Mouse (Mus musculus) liver, postnatal 0 days (tissue): ENCODE data around the gene Epha1. TPM values are rescaled to one million over a fixed set of nuclear protein-coding genes. Genes with fewer than 3 reads are reported as not detected.

Experiments
- ATAC-seq: fragments of 200-750 bp; cut with Nextera tagmentation; 2 replicates; pipeline ENCODE4 v1.8.0; 2017; ENCODE audit warnings: mild to moderate bottlenecking, moderate library complexity
- DNase-seq: peaks from one replicate; pipeline ENCODE4 v3.0.0-alpha.2; 2016
- H3K27ac ChIP-seq: fragments of 300-500 bp; sonication (generic); 2 replicates; pipeline ENCODE4 v1.5.1; 2014; ENCODE audit warnings: antibody characterized with exemption, moderate library complexity, mild to moderate bottlenecking, low read depth
- H3K27me3 ChIP-seq: fragments of 300-500 bp; sonication (generic); 2 replicates; pipeline ENCODE4 v1.6.1; 2014; ENCODE audit warnings: low read length, control low read depth, mixed read lengths; ENCODE audit not compliant: insufficient read depth
- H3K36me3 ChIP-seq: fragments of 300-500 bp; sonication (generic); replicated peaks from 2 replicates; pipeline ENCODE4 v1.6.1; 2014; ENCODE audit warnings: mild to moderate bottlenecking, control low read depth, low read length, moderate library complexity, mixed read lengths; ENCODE audit not compliant: insufficient read depth
- H3K4me1 ChIP-seq: fragments of 300-500 bp; sonication (generic); 2 replicates; pipeline ENCODE4 v1.6.1; 2014; ENCODE audit warnings: antibody characterized with exemption, mild to moderate bottlenecking, control low read depth; ENCODE audit not compliant: insufficient read depth
- H3K4me2 ChIP-seq: fragments of 300-500 bp; sonication (generic); 2 replicates; pipeline ENCODE4 v1.6.1; 2014; ENCODE audit warnings: low read depth, mild to moderate bottlenecking, low read length, moderate library complexity, mixed read lengths
- H3K4me3 ChIP-seq: fragments of 300-500 bp; sonication (generic); 2 replicates; pipeline ENCODE4 v1.5.1; 2014; ENCODE audit warnings: low read depth, low read length
- H3K9ac ChIP-seq: fragments of 300-500 bp; sonication (generic); replicated peaks from 2 replicates; pipeline ENCODE4 v1.6.1; 2014; ENCODE audit warnings: mild to moderate bottlenecking, moderate library complexity
- H3K9me3 ChIP-seq: fragments of 300-500 bp; sonication (generic); 2 replicates; pipeline ENCODE4 v1.6.1; 2016; ENCODE audit warnings: mild to moderate bottlenecking, control low read depth, low read length, mixed read lengths
- CTCF ChIP-seq: sonication (generic); IDR thresholded peaks from 2 replicates; pipeline ENCODE4 v1.5.1; 2016; ENCODE audit warnings: antibody characterized with exemption, low read depth
- EP300 ChIP-seq: IDR thresholded peaks from 2 replicates; pipeline ENCODE4 v1.6.1; 2016; ENCODE audit warnings: antibody characterized with exemption, low read depth, mild to moderate bottlenecking
- WGBS: fragments of 180-500 bp; shearing (Covaris S2); extraction: QIAGEN DNeasy Blood & Tissue Kit; methylation state at CpG from one replicate; pipeline ENCODE4 v1.1.7; 2014; ENCODE audit not compliant: insufficient replicate concordance; 5-methylcytosine and 5-hydroxymethylcytosine counted together
- polyA plus RNA-seq: library from polyadenylated mRNA; unstranded; fragments of >200 nt; fragmentation: Nextera tagmentation; extraction: Ambion mirVana; gene quantifications from 2 replicates; pipeline ENCODE4 v1.2.1, GENCODE M21; 2015

Gene Epha1
- polyA plus RNA-seq, 1 experiment from 2014 or later: 18.7 TPM

DNA sequence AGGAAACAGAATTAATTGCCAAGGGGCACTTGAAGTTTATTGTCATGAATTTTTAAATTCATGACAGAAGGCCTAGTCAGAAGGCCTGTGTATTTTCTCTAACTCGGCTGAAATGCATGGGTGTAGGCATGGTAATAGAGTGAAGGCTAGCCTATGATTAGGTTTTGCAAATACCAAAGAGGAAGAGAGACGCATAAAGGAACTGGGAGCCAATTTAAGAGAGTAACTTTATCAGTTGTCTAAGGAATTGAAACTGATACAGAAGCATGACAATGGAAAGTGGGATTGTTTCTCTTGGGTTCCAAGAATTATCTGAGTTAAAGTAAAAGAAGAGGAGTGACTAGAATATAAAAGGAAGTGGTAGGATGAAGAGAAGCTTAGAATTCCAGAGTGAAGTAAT, 33.9 kb downstream of the Epha1 start:
- no peak for ATAC-seq
- 53% methylated on average over 2 of the region's 2 CpGs for WGBS
- H3K4me3 ChIP-seq: no peak overlapping the region

DNA sequence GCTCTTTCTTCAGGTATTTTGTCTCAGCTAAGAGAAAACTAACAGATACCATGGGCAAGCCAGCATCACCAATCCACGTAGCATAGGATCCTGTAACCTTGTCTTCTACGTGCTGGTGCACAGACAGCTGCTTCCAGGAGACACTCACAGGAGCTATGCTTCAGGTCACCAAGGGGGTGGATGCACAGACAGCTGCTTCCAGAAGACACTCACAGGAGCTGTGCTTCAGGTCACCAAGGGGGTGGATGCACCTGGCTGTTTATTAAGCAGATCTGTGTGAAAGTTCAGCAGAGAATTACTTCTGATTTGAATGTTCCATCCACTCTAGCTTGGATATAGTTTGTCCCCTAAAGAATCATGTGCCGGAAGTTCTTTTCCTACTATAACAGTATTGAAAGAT, 42.1 kb downstream of the Epha1 start:
- Histone ChIP-seq H3K36me3 (no peaks in the 10 kb centered on the region), H3K4me1 (no peaks in the 10 kb centered on the region), H3K9ac (no peak overlapping the region), H3K27ac (no peak overlapping the region), H3K4me2 (no peak overlapping the region), H3K4me3 (no peak overlapping the region), H3K27me3 (no peaks in the 10 kb centered on the region), H3K9me3 (no peaks in the 10 kb centered on the region)
- DNase-seq (no peak), ATAC-seq (no peak)
- 80% methylated on average over 3 of the region's 3 CpGs for WGBS
- TF ChIP-seq CTCF (no peak), EP300 (no peak)

More for the DNA sequence above, 33.9 kb downstream of the Epha1 start:
- H3K9me3 ChIP-seq: no peaks in the 10 kb centered on the region
- no peak overlapping the region for H3K27ac ChIP-seq
- TF ChIP-seq EP300 (no peak), CTCF (no peak)
- H3K9ac ChIP-seq: no peak overlapping the region
- DNase-seq: no peak
- no peaks in the 10 kb centered on the region for H3K36me3 ChIP-seq
- no peaks in the 10 kb centered on the region for H3K27me3 ChIP-seq
- H3K4me1 ChIP-seq: no peaks in the 10 kb centered on the region
- H3K4me2 ChIP-seq: no peak overlapping the region

DNA sequence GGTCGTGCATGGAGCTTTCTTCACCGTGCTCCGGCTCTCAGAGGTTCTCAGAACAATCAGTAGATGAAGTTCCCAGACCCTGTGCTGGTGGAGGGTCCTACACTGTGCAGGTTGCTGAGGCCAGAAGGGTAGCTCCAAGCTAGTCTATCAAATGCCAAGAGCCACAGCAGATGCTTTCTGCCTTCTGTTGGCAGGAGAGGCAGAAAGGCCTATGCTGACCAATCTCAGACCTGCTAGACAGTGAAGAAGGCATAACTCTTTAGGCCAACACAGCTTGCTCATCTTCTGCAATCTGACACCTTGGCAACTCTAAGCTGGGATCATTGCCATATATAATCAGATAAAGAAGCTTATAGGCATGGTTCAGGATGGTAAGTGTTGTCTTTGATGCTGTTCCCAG, 42.9 kb downstream of the Epha1 start:
- Histone ChIP-seq H3K4me3 (no peak overlapping the region), H3K36me3 (no peaks in the 10 kb centered on the region), H3K9me3 (no peaks in the 10 kb centered on the region), H3K27ac (no peak overlapping the region), H3K4me1 (no peaks in the 10 kb centered on the region), H3K9ac (no peak overlapping the region), H3K27me3 (peaks cover 4% of the 10 kb centered on the region; the same call in 1 of the 2 replicates), H3K4me2 (no peak overlapping the region)
- no peak for TF ChIP-seq EP300
- TF ChIP-seq CTCF: no peak
- DNase-seq (no peak), ATAC-seq (no peak)
- 61% methylated on average over 3 of the region's 3 CpGs for WGBS

DNA sequence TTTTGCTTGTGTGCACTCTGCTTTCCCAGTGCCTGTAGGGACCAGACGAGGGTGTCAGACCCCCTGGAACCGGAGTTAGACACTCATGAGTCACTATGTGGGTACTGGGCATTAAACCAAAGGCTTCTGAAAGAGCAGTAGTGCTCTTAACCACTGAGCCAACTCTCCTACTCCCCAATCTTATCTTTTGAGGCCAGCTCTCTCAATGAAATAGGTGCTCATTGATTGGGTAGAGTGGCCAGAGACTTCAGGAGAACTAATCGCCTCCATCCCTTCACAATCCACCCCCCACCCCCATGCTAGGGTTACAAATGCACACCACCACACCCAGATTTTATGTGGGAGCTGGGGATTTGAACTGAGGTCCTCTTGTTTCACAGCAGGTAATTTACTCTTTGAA, 44.3 kb downstream of the Epha1 start:
- ATAC-seq (no peak), DNase-seq (no peak)
- no peak overlapping the region for H3K27ac ChIP-seq
- peaks cover 8% of the 10 kb centered on the region for H3K4me1 ChIP-seq
- no peaks in the 10 kb centered on the region for H3K9me3 ChIP-seq
- no peak overlapping the region for H3K9ac ChIP-seq
- TF ChIP-seq EP300 (no peak), CTCF (no peak)
- H3K4me3 ChIP-seq: no peak overlapping the region
- H3K36me3 ChIP-seq: no peaks in the 10 kb centered on the region
- 40% methylated on average over 3 of the region's 3 CpGs for WGBS
- H3K27me3 ChIP-seq: peaks cover 19% of the 10 kb centered on the region
- no peak overlapping the region for H3K4me2 ChIP-seq

DNA sequence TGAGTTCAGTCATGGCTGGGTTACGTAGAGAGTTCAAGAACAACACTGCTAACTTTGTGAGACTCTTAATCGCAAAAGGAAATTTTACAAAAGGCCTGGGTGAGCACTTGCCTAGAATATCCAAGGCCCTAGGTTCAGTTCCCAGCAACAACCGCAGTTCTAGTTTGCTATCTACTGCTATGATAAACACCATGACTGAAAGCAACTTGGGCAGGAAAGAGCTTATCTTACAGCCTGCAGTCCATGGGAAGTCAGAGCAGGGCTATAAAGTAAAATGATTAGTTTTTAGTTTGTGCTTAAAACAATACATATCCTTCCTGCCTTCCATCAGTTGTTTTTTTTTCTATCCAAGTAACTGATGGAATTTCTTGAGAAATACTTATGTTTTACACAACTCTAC, 46.6 kb downstream of the Epha1 start:
- TF ChIP-seq EP300: no peak
- DNase-seq: no peak
- ATAC-seq: no peak

DNA sequence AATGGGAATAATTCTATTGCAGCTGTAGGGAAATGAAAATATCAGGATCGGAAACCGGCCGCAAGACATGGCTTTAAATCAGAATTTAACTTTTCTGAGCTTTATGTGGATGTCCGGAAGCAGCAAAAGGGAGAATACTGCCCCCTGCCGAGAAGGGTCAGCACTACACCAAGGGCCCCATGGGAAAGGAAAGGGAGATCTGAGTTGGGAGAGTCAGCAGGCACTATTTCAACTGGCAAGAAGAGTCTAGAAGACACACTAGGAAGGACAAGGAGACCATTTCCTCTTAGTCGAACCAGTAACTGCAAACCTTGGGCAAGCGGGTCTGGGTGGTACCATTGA, 47.8 kb downstream of the Epha1 start:
- no peak overlapping the region for H3K4me3 ChIP-seq
- no peak for TF ChIP-seq EP300
- peak; percentile 82 for TF ChIP-seq CTCF
- H3K9me3 ChIP-seq: no peaks in the 10 kb centered on the region
- H3K27ac ChIP-seq: no peak overlapping the region
- peaks cover 8% of the 10 kb centered on the region for H3K4me1 ChIP-seq
- DNase-seq: peak; percentile 77
- 7% methylated on average over 7 of the region's 7 CpGs for WGBS
- no peak overlapping the region for H3K9ac ChIP-seq
- H3K36me3 ChIP-seq: no peaks in the 10 kb centered on the region
- H3K4me2 ChIP-seq: peak overlapping the region; percentile 74
- 0 out of 2 replicates have a peak, but pooled peaks have one; percentile 36 for ATAC-seq
- peaks cover 49% of the 10 kb centered on the region for H3K27me3 ChIP-seq

More for the DNA sequence above, 46.6 kb downstream of the Epha1 start:
- Histone ChIP-seq H3K27me3 (peaks cover 41% of the 10 kb centered on the region), H3K9ac (no peak overlapping the region), H3K4me2 (no peak overlapping the region), H3K4me1 (peaks cover 8% of the 10 kb centered on the region), H3K4me3 (no peak overlapping the region), H3K36me3 (no peaks in the 10 kb centered on the region), H3K27ac (no peak overlapping the region), H3K9me3 (no peaks in the 10 kb centered on the region)
- 58% methylated on average over 3 of the region's 3 CpGs for WGBS

DNA sequence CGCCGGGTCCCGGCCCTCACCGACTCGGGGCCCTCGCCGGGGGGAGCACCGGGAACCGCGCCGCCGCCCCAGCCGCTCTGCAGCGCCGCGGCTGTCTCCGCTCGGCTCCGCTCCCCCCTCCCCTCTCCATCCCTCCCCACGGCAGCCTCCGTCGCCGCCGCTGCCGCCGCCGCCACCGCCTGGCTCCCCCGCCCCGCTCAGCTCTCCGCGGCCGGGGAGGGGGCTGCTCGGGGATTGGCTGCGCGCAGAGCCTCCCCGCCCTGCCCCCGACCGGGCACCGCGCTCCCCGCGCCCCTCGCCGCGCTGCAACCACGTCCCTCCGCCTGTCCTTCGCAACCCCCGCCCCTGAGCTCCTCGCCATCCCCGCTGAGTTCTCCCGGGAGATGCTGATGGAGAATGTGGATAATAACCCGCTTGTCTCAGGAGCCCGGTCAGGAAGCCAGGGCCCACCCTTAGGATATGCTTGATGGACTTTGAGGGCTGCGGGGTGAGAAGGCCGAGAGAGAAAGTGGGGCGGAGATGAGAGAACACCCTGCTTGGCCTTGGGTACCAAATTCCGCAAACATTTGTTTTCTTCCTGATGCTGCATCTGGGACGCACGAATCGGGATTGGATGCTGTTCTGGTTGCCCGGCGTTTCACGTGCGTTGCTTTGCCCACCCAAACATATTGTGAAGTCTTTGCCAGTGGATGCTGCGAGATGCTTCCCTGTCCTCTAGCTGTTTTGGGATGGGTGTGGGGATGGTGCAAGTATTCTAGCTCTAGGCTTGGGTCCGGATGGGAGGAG, 48.4 kb downstream of the Epha1 start, which contains the start of gene Fam131b:
TSS of gene Fam131b (minus strand) at position 162 of the 786 bp plus-strand sequence.
- H3K4me1 ChIP-seq: peaks cover 8% of the 10 kb centered on the region
- H3K9ac ChIP-seq: no peak within 1 kb of the TSS
- no peak for DNase-seq
- ATAC-seq: peak; percentile 15; the same call in 1 of the 2 replicates
- H3K27ac ChIP-seq: no peak within 1 kb of the TSS
- peak within 1 kb of the TSS; percentile 74 for H3K4me2 ChIP-seq
- TF ChIP-seq EP300 (no peak), CTCF (no peak)
- WGBS: 3% methylated on average over 34 of the region's 68 CpGs
- H3K27me3 ChIP-seq: peaks cover 49% of the 10 kb centered on the region
- peak within 1 kb of the TSS; percentile 41 for H3K4me3 ChIP-seq
- H3K9me3 ChIP-seq: no peaks in the 10 kb centered on the region
- no peaks in the 10 kb centered on the region for H3K36me3 ChIP-seq
